In the genomic region with DNA sequence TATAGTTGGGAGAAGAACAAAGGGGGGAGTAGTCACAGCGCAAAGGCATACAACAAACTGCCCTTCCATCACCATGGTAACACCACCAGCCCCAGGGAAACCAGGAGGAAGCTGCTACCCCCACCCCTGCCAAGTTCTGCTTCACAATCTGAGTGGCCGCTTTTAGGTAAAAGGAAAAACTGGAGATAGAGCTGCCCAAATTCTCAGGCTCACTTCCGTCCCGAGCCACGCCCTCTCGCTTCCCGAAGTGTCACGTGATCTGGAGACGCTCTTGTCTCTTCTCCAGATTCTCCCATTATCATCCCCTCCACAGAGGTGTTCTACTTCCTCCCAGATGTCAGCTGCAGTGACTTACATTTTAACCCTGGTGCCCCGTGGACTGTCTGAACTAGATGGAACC, we compare ENCODE assay signal across 8 mouse cellular contexts.
DNase-seq lines count a peak whose midpoint lies in the region; ATAC-seq lines count a peak whose summit lies in the region.

No protein-coding gene starts in this region.

- H3K4me2 ChIP-seq in kidney, embryonic 15.5 days, result no peak overlapping the region
- peak overlapping the region; percentile 13; the same call in 1 of the 2 replicates for H3K4me2 ChIP-seq in hindbrain, embryonic 13.5 days
- no peak overlapping the region for H3K4me2 ChIP-seq in neural tube, embryonic 12.5 days (replicated peaks)

- no peaks in the 10 kb centered on the region for H3K36me3 ChIP-seq in kidney, embryonic 15.5 days
- H3K36me3 ChIP-seq in hindbrain, embryonic 13.5 days, result no peaks in the 10 kb centered on the region
- no peaks in the 10 kb centered on the region for H3K36me3 ChIP-seq in neural tube, embryonic 12.5 days

- no peak overlapping the region for H3K9ac ChIP-seq in kidney, embryonic 15.5 days
- no peak overlapping the region for H3K9ac ChIP-seq in hindbrain, embryonic 13.5 days
- H3K9ac ChIP-seq in neural tube, embryonic 12.5 days, result no peak overlapping the region

- H3K9me3 ChIP-seq in kidney, embryonic 15.5 days (replicated peaks), result no peaks in the 10 kb centered on the region
- H3K9me3 ChIP-seq in hindbrain, embryonic 13.5 days, result peaks cover 6% of the 10 kb centered on the region; the same call in 1 of the 2 replicates
- H3K9me3 ChIP-seq in neural tube, embryonic 12.5 days, result peaks cover 7% of the 10 kb centered on the region; the same call in 1 of the 2 replicates

- H3K27ac ChIP-seq in kidney, embryonic 15.5 days, result no peak overlapping the region
- peak overlapping the region; percentile 35 for H3K27ac ChIP-seq in hindbrain, embryonic 13.5 days
- no peak overlapping the region for H3K27ac ChIP-seq in neural tube, embryonic 12.5 days

- 0 out of 2 replicates have a peak, but pooled peaks cover 4% of the 10 kb centered on the region for H3K4me1 ChIP-seq in kidney, embryonic 15.5 days
- H3K4me1 ChIP-seq in hindbrain, embryonic 13.5 days (replicated peaks), result peaks cover 27% of the 10 kb centered on the region
- H3K4me1 ChIP-seq in neural tube, embryonic 12.5 days, result 0 out of 2 replicates have a peak, but pooled peaks cover 4% of the 10 kb centered on the region

- H3K4me3 ChIP-seq in kidney, embryonic 15.5 days (replicated peaks), result no peak overlapping the region
- H3K4me3 ChIP-seq in hindbrain, embryonic 13.5 days, result no peak overlapping the region
- no peak overlapping the region for H3K4me3 ChIP-seq in neural tube, embryonic 12.5 days

- no peaks in the 10 kb centered on the region for H3K27me3 ChIP-seq in kidney, embryonic 15.5 days
- H3K27me3 ChIP-seq in hindbrain, embryonic 13.5 days, result no peaks in the 10 kb centered on the region
- H3K27me3 ChIP-seq in neural tube, embryonic 12.5 days (replicated peaks), result no peaks in the 10 kb centered on the region

- peak; percentile 32 for DNase-seq in kidney, postnatal 10 days
- DNase-seq in brain, adult 2 months (ENCODE audit: low read depth, low spot score), result peak; percentile 69
- DNase-seq in adrenal gland, postnatal 36 days, result no peak
- no peak for DNase-seq in cerebellum, postnatal 36 days
- no peak for DNase-seq in urinary bladder, postnatal 36 days (ENCODE audit: low spot score in 2 of 2)

- ATAC-seq in kidney, embryonic 15.5 days (replicated peaks; ENCODE audit: low FRiP score), result no peak
- no peak for ATAC-seq in hindbrain, embryonic 13.5 days (ENCODE audit: low FRiP score)
- ATAC-seq in neural tube, embryonic 12.5 days (ENCODE audit: low FRiP score, low read depth), result peak; percentile 8; the same call in 1 of the 2 replicates

- 83% methylated on average over 10 of the region's 10 CpGs for WGBS in kidney, embryonic 15.5 days
- WGBS in hindbrain, embryonic 13.5 days, result 57% methylated on average over 10 of the region's 10 CpGs
- 70% methylated on average over 10 of the region's 10 CpGs for WGBS in neural tube, embryonic 12.5 days

Comparison
In these comparisons a context has a peak if more than half of its experiments do, and no peak if none do; other contexts are left out.
1. DNase-seq: peak in kidney, postnatal 10 days (single experiment) and brain, adult 2 months (single experiment); none in adrenal gland, postnatal 36 days (0 of 2), cerebellum, postnatal 36 days (0 of 2) and urinary bladder, postnatal 36 days (0 of 2).